Mouse (Mus musculus) bone marrow macrophage, adult 2 months (primary cell): ENCODE measurements at regions not wholly inside any gene's neighbourhood (a gene's known extent, or its start where the extent isn't known, plus 50 kb on each side); places are given as distances from the start of the nearest gene placed in this dataset.

Experiments
- H3K27ac ChIP-seq: 2 replicates; pipeline ENCODE4 v1.5.1; 2012; ENCODE audit warnings: low read depth, low read length; ENCODE audit not compliant: insufficient read depth
- H3K4me1 ChIP-seq: 2 replicates; pipeline ENCODE4 v1.6.1; 2012; ENCODE audit warnings: low read length; ENCODE audit not compliant: control insufficient read depth, insufficient read depth
- H3K4me3 ChIP-seq: 2 replicates; pipeline ENCODE4 v1.5.1; 2012; ENCODE audit warnings: mild to moderate bottlenecking, low read length, moderate library complexity; ENCODE audit not compliant: insufficient read depth
- CTCF ChIP-seq: IDR thresholded peaks from 2 replicates; pipeline ENCODE4 v1.5.1; 2012; ENCODE audit warnings: low read depth, mild to moderate bottlenecking, low read length, moderate library complexity
- POLR2A ChIP-seq: IDR thresholded peaks from 2 replicates; pipeline ENCODE4 v1.6.1; 2012; ENCODE audit warnings: mild to moderate bottlenecking, low read depth, low read length, borderline replicate concordance

DNA sequence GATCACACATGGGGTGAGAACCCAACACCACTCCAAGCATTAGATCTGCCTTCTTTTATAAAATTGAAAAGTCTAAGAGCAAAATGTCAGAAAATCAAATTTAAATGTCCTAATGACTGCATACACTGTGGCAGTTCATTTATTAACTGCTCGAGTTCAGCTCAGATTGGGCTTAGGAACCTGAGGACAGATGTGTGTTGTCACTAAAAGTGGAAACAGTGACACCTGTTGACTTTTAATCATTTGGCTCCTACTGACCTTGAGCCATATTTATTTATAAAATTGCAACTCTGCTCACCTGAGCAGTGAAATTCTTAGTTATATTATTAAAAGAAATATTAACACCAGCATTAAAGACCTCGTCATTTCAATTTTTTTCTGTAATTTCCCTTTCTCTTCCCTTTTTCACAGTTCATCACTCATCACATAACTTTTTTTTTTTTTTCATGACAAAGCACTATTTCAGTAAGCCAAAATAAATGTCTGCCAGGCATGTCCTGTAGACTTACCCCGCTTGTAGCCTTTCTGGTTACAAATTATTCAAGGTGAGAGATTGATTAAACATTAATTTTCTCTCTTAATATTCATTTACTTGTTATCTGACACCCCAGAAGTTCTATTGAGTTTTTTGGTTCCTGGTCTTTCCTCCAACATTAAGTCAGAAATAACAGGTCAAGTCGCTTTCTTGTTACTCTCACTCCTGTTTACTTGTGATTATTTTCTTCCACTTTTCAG, 274.2 kb upstream of the Tet2 start:
- no peak overlapping the region for H3K27ac ChIP-seq
- no peak for TF ChIP-seq CTCF
- no peak for TF ChIP-seq POLR2A
- H3K4me3 ChIP-seq = no peak overlapping the region
- H3K4me1 ChIP-seq = no peaks in the 10 kb centered on the region

DNA sequence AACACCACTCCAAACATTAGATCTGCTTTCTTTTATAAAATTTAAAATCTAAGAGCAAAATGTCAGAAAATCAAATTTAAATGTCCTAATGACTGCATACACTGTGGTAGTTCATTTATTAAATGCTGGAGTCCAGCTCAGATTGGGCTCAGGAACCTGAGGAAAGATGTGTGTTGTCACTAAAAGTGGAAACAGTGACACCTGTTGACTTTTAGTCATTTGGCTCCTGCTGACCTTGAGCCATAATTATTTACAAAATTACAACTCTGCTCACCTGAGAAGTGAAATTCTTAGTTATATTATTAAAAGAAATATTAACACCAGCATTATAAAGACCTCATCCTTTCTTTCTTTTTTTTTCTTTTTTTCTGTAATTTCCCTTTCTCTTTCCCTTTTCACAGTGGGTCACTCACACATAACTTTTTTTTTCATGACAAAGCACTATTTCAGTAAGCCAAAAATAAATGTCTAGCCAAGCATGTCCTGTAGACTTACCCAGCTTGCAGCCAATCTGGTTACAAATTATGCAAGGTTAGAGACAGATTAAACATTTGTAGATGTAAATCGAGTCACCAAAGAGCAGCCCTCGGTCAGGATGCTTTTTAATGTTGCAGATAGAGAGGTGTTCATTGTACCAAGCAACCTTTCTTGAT, 288.9 kb upstream of the Tet2 start:
- Histone ChIP-seq H3K4me1 (no peaks in the 10 kb centered on the region), H3K27ac (no peak overlapping the region), H3K4me3 (no peak overlapping the region)
- TF ChIP-seq CTCF = no peak
- TF ChIP-seq POLR2A = no peak

DNA sequence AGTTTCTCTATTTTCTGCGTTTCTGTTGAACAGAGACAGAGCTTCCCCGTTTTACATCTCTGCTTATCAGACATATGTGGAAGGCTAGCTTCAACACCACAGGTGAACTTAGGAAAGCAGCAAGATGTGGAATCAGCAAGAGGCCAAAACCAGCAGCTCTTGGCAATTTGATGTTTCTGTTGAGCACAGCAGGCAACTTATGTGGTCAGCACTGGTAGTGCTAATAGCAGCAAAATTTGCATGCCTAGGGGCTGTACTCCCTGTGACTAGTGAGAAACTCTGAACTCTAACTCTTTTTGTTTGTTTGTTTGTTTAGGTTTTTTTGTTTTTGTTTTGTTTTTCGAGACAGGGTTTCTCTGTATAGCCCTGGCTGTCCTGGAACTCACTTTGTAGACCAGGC, 289.5 kb upstream of the Tet2 start:
- Histone ChIP-seq H3K4me3 (no peak overlapping the region), H3K4me1 (no peaks in the 10 kb centered on the region), H3K27ac (no peak overlapping the region)
- TF ChIP-seq POLR2A = no peak
- TF ChIP-seq CTCF = no peak

DNA sequence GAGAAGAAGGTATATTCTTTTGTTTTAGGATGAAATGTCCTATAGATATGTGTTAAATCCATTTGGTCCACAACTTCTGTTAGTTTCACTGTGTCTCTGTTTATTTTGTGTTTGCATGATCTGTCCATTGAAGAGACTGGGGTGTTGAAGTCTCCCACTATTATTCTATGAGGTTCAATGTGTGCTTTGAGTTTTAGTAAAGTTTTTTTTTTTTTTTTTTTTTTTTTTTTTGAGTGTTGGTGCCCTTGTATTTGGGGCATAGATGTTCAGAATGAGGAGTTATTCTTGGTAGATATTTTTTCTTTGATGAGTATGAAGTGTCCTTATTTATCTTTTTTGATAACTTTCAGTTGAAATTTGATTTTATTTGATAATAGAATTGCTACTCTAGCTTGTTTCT, 301.4 kb upstream of the Tet2 start:
- Histone ChIP-seq H3K4me1 (no peaks in the 10 kb centered on the region), H3K27ac (no peak overlapping the region), H3K4me3 (no peak overlapping the region)
- no peak for TF ChIP-seq POLR2A
- TF ChIP-seq CTCF = no peak

DNA sequence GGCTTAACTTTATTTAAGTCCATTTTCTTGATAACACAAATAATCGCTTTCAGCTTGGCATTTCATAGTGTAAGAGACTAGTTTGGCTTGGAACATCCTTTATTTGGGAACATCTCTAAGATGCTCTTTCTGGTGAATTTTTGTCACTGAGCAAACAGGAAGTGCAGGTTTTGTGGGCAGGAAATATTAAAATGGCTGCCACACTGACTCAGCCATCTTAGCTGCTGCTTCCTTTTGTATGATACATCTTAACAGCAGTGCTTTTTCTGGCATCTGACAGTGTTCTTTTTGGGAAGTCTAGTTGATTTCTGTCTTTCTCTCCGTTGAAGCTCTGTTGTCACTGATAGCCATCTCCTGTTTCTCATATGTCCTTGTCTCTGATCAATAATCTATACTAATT, 329.4 kb upstream of the Tet2 start:
- no peak for TF ChIP-seq CTCF
- TF ChIP-seq POLR2A = no peak
- H3K27ac ChIP-seq = no peak overlapping the region
- no peak overlapping the region for H3K4me3 ChIP-seq
- 0 out of 2 replicates have a peak, but pooled peaks cover 2% of the 10 kb centered on the region for H3K4me1 ChIP-seq

DNA sequence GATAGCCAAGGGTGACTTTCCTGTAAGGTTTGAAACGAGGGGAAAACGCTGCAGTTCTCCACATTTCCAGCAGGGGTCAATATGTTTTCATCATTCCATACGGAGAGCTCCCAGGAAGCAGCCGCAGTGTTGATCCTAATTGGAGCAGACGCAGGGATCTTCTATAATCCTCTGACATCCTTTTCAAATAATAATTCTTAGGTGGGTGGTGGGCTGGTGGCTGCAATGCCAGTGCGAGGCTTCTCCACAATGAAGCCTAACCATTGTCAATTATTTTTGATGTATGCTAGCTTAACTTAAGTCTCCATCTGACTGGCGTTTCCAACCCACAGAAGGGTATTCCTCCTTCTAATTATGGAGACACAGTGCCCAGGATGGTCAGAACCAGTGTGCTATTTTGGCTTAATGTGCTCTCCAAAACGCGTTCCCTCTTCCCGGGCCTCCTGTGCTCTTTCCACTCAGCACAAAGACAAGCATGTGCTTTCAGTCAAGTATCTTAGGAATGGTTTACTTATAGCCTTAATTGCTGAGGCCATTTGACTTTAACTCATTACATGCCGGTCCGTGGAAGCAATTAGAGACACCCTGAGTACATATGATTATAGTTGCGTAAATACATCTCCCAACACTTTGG, 331.6 kb upstream of the Tet2 start:
- Histone ChIP-seq H3K27ac (no peak overlapping the region), H3K4me3 (no peak overlapping the region), H3K4me1 (0 out of 2 replicates have a peak, but pooled peaks cover 2% of the 10 kb centered on the region)
- TF ChIP-seq POLR2A (no peak), CTCF (peak; percentile 64)

DNA sequence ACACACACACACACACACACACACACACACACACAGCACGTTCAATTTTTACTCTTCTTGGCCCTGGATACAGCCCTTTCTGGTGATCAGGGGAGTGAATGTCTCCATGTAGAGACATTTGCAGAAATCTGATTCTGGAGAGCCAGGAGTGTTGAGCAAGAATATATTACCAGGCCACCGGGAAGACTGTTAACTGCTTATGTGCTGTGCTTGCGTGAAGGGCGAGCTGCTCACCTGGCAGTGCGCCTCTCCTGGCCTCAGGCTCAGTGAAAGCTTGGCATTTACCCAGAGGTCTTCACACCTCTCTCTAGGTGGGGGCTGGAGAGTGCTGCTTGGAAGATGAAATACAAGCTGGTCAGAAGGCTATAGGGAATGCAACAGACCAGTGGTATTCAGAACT, 332.4 kb upstream of the Tet2 start:
- H3K4me3 ChIP-seq = no peak overlapping the region

DNA sequence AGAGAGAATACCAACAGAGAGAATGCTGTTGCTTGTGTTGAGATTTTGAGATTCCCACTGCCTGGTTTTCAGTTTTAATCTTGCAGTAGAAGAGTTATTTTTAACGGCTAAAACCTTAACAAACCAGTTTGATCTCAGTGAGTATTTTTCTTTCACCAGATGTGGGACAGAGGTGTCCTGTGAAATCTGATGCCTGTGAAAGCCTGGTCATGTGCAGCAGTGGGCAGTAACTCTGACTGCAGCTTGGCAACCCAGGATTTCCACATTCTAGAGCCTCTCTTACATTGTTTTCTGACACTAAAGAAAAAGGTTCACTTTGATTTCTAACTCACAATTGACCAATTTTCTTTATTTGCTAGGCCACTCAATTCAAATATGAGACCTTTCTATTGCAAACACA, 335.7 kb upstream of the Tet2 start:
- no peaks in the 10 kb centered on the region for H3K4me1 ChIP-seq
- H3K27ac ChIP-seq = no peak overlapping the region
- TF ChIP-seq CTCF (no peak), POLR2A (no peak)
- H3K4me3 ChIP-seq = no peak overlapping the region

More for the DNA sequence above, 332.4 kb upstream of the Tet2 start:
- Histone ChIP-seq H3K27ac (no peak overlapping the region), H3K4me1 (0 out of 2 replicates have a peak, but pooled peaks cover 2% of the 10 kb centered on the region)
- TF ChIP-seq CTCF = no peak
- TF ChIP-seq POLR2A = no peak

DNA sequence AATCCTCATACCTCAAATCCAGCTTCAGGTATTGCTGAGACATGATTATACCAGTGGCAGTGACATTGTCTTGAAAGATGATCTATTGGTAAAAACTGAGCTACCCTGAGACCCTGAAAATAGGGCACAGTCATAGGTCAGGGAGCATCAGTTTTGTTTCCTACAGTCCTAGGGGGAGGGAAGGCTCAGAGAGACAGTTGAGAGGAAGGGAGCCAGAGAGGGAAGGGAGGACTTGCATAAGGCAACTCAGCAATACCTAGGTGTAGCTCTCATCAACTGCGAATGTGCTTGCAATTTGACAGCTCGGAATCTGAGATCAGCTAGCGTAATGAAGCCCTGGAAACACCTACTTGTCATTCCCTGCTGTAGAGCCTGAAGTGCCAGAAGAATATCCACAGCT, 334.4 kb upstream of the Cxxc4 start:
- TF ChIP-seq CTCF (no peak), POLR2A (no peak)

DNA sequence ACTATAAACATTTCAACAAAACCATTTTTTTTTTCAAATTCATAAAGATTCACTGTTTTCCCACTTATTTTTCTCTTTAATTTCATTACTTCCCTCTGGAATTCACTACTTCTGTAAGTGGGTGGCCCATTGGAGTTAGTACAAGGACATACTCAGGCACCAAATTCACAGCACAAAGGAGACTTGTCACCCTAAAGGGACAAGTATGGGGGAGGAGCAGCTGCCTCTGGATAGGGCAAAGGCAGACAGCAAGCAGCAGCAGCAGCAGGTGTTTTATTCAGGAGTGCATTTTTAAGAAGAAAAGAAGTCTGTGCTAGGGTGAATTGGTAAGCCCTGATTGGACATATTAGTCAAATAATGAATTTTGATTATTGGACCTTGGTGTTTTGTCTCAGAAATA, 314.1 kb upstream of the Cxxc4 start:
- TF ChIP-seq POLR2A (no peak), CTCF (no peak)
- H3K4me1 ChIP-seq = no peaks in the 10 kb centered on the region
- no peak overlapping the region for H3K27ac ChIP-seq
- no peak overlapping the region for H3K4me3 ChIP-seq

More for the DNA sequence above, 334.4 kb upstream of the Cxxc4 start:
- no peak overlapping the region for H3K27ac ChIP-seq
- no peak overlapping the region for H3K4me3 ChIP-seq
- no peaks in the 10 kb centered on the region for H3K4me1 ChIP-seq
